Mouse (Mus musculus): ENCODE results near the gene Nfu1. TPM values are rescaled to one million over a fixed set of nuclear protein-coding genes. Genes with fewer than 3 reads are reported as not detected.

The Nfu1 gene
- total RNA-seq, 2 experiments from 2014 or later = 57.6 to 57.9 TPM

GRCm38 (mm10) chr6:87063586-87063985, 54.5 kb downstream of the Nfu1 start:
- intact Hi-C loops (cut with DNase I) = no loop called here
- no peak for DNase-seq (ENCODE audit: low spot score in 2 of 2)

DNA sequence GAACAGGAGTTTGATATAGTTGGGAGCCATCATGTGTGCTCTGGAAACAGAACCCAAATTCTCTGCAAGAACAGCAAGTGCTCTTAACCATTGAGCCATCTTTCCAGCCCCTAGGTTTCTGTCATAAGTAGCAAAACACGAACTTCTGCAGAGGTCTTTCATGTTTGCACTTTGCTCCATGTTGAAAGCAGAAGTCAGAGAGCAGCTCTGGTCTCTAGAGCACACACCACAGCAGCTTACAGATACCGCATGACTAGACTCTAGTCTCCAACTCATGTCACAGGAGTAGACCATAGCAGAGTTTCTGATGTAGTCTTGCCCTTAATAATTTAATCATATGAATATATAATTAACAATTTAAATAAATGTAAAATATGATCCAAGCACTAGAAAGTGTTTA, 59.2 kb downstream of the Nfu1 start:
- intact Hi-C loops (cut with DNase I) = no loop called here
- DNase-seq (ENCODE audit: low spot score in 2 of 2) = no peak

DNA sequence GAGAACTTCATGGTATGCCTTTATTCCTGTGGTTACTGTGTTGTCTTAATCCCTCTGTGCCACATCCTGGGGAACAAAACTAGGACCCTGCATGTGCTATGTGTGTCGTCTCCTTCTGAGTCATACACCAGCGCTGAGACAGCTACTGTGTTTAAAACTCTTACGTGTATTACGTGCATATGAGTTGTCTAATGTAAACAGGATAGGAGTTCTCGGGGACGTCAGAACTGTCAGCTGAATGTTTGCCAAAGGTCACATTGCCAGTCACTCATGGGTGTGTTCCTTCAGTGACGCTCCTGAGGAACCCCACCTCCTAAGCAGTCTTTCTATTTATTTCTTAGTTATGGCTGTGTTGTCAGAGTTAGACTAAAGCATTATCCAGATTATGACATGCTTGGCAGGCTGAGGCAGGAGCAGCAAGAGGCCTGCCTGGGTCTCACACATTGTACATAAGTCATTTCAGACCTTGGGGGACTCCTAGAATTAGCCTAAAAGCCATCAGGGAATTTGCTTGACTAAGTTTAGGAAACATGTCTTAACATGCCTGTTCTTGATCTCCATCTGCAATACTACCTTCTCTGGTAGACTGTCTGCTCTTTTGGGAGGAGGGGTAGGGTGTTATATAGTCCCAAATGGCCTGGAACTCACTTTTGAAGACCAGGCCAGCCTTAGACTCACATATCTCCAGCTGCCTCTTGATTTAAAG, 60.3 kb downstream of the Nfu1 start:
- no peak for DNase-seq (ENCODE audit: low spot score in 2 of 2)
- intact Hi-C loops (cut with DNase I) = no loop called here

DNA sequence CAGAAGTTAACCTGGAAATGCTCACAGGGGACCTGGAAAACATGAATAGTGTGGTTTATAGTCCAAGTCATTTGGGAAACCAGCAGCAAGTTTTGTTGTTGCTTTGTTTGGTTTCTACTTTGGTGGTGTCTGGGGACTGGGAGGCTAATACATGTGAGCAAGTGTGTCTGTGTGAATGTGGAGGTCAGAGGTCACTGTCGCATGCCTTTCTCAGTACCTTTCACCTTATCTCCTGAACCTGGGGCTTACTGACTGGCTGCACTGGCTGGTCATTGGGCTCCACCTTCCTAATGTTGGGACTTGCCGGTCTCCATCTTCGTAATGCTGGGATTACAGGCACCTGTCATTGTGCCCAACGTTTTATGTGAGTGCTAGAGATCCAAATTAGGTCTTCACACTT, 61.6 kb downstream of the Nfu1 start:
- DNase-seq (ENCODE audit: low spot score in 2 of 2) = no peak
- intact Hi-C loops (cut with DNase I) = no loop called here

GRCm38 (mm10) chr6:87072759-87073158, 63.7 kb downstream of the Nfu1 start:
- no peak for DNase-seq (ENCODE audit: low spot score in 2 of 2)
- intact Hi-C loops (cut with DNase I) = no loop called here

- intact Hi-C loops (cut with DNase I) = no loop called here
- no peak for DNase-seq (ENCODE audit: low spot score in 2 of 2)
These were observed 66.2 kb downstream of the Nfu1 start for GRCm38 (mm10) chr6:87075092-87075685.

Other genes starting within 250 kb of the Nfu1 start
- 1 to 10 TPM; 4.6 to 6.3 TPM for gene Anxa4, start 215.7 kb upstream of the Nfu1 start, total RNA-seq (2021)
- gene Aak1, start 159.7 kb upstream of the Nfu1 start, total RNA-seq (2021) = 100 to 1,000 TPM; 399 to 437 TPM
- 10 to 100 TPM; 48.1 to 52.9 TPM for gene Gfpt1, start 33.6 kb downstream of the Nfu1 start, total RNA-seq (2021)
- gene D6Ertd527e, start 95.5 kb downstream of the Nfu1 start, total RNA-seq (2021) = not detected